Mouse (Mus musculus): ENCODE data around the gene Vsig1.

GRCm38 (mm10) chrX:140891796-140892195 lies 15.6 kb upstream of the Vsig1 start:
- TF ChIP-seq CTCF (IDR thresholded peaks at IDR 0.05) = no peak
- no peak for TF ChIP-seq POLR2A (IDR thresholded peaks at IDR 0.05; ENCODE audit: insufficient read depth, low read depth, low read length)
